Mouse (Mus musculus): Measurements from ENCODE around the gene Slc23a2. TPM values are rescaled to one million over a fixed set of nuclear protein-coding genes. Genes with fewer than 3 reads are reported as not detected.

The Slc23a2 gene
- polyA plus RNA-seq, 1 experiment from 2014 or later, result 30.2 TPM

- Histone ChIP-seq H3K27me3 (no peaks in the 10 kb centered on the region), H3K9me3 (no peaks in the 10 kb centered on the region), H3K4me1 (no peaks in the 10 kb centered on the region), H3K36me3 (no peaks in the 10 kb centered on the region), H3K4me2 (replicated peaks) (no peak overlapping the region), H3K4me3 (no peak overlapping the region), H3K9ac (replicated peaks) (no peak overlapping the region), H3K27ac (replicated peaks) (no peak overlapping the region)
- WGBS, result 83% methylated on average over 4 of the region's 4 CpGs
- ATAC-seq (replicated peaks), result no peak
Measured at GRCm38 (mm10) chr2:132021616-132022015, 123.3 kb downstream of the Slc23a2 start.

- no peak overlapping the region for H3K4me2 ChIP-seq (replicated peaks)
- H3K4me1 ChIP-seq, result no peaks in the 10 kb centered on the region
- no peak overlapping the region for H3K9ac ChIP-seq (replicated peaks)
- WGBS, result 79% methylated on average over 5 of the region's 5 CpGs
- H3K36me3 ChIP-seq, result no peaks in the 10 kb centered on the region
- H3K27me3 ChIP-seq, result no peaks in the 10 kb centered on the region
- H3K4me3 ChIP-seq, result no peak overlapping the region
- H3K9me3 ChIP-seq, result no peaks in the 10 kb centered on the region
- H3K27ac ChIP-seq (replicated peaks), result no peak overlapping the region
- no peak for ATAC-seq (replicated peaks)
Measured at GRCm38 (mm10) chr2:132020991-132021541, 123.8 kb downstream of the Slc23a2 start.

GRCm38 (mm10) chr2:132020420-132020819, 124.5 kb downstream of the Slc23a2 start:
- Histone ChIP-seq H3K9ac (replicated peaks) (no peak overlapping the region), H3K27ac (replicated peaks) (no peak overlapping the region), H3K9me3 (no peaks in the 10 kb centered on the region), H3K4me1 (no peaks in the 10 kb centered on the region), H3K27me3 (no peaks in the 10 kb centered on the region), H3K36me3 (no peaks in the 10 kb centered on the region), H3K4me2 (replicated peaks) (no peak overlapping the region), H3K4me3 (no peak overlapping the region)
- ATAC-seq (replicated peaks), result no peak
- WGBS, result 87% methylated on average over 7 of the region's 7 CpGs

GRCm38 (mm10) chr2:132019372-132019811, 125.5 kb downstream of the Slc23a2 start:
- H3K4me3 ChIP-seq, result no peak overlapping the region
- no peak overlapping the region for H3K4me2 ChIP-seq (replicated peaks)
- no peaks in the 10 kb centered on the region for H3K4me1 ChIP-seq
- H3K9ac ChIP-seq (replicated peaks), result no peak overlapping the region
- no peaks in the 10 kb centered on the region for H3K9me3 ChIP-seq
- H3K27me3 ChIP-seq, result no peaks in the 10 kb centered on the region
- no peaks in the 10 kb centered on the region for H3K36me3 ChIP-seq
- no peak overlapping the region for H3K27ac ChIP-seq (replicated peaks)
- no peak for ATAC-seq (replicated peaks)
- WGBS, result 84% methylated on average over 3 of the region's 3 CpGs

GRCm38 (mm10) chr2:132018156-132018555, 126.8 kb downstream of the Slc23a2 start:
- WGBS, result 67% methylated on average over 4 of the region's 4 CpGs
- H3K36me3 ChIP-seq, result no peaks in the 10 kb centered on the region
- no peak overlapping the region for H3K27ac ChIP-seq (replicated peaks)
- H3K9me3 ChIP-seq, result no peaks in the 10 kb centered on the region
- no peaks in the 10 kb centered on the region for H3K4me1 ChIP-seq
- H3K27me3 ChIP-seq, result no peaks in the 10 kb centered on the region
- no peak for ATAC-seq (replicated peaks)
- H3K4me3 ChIP-seq, result no peak overlapping the region
- no peak overlapping the region for H3K4me2 ChIP-seq (replicated peaks)
- H3K9ac ChIP-seq (replicated peaks), result no peak overlapping the region

GRCm38 (mm10) chr2:132017611-132018010, 127.3 kb downstream of the Slc23a2 start:
- H3K36me3 ChIP-seq, result no peaks in the 10 kb centered on the region
- no peaks in the 10 kb centered on the region for H3K9me3 ChIP-seq
- WGBS, result 71% methylated on average over 7 of the region's 7 CpGs
- no peak overlapping the region for H3K4me3 ChIP-seq
- no peaks in the 10 kb centered on the region for H3K27me3 ChIP-seq
- H3K27ac ChIP-seq (replicated peaks), result no peak overlapping the region
- no peak for ATAC-seq (replicated peaks)
- no peak overlapping the region for H3K9ac ChIP-seq (replicated peaks)
- no peaks in the 10 kb centered on the region for H3K4me1 ChIP-seq
- H3K4me2 ChIP-seq (replicated peaks), result no peak overlapping the region

GRCm38 (mm10) chr2:132016034-132016433, 128.9 kb downstream of the Slc23a2 start:
- no peak overlapping the region for H3K4me2 ChIP-seq (replicated peaks)
- WGBS, result 50% methylated on average over 1 of the region's 1 CpGs
- no peak overlapping the region for H3K4me3 ChIP-seq
- H3K4me1 ChIP-seq, result no peaks in the 10 kb centered on the region
- H3K27me3 ChIP-seq, result no peaks in the 10 kb centered on the region
- no peaks in the 10 kb centered on the region for H3K9me3 ChIP-seq
- 0 out of 2 replicates have a peak, but pooled peaks have one; percentile 43 for ATAC-seq (replicated peaks)
- no peak overlapping the region for H3K9ac ChIP-seq (replicated peaks)
- no peak overlapping the region for H3K27ac ChIP-seq (replicated peaks)
- peaks cover 8% of the 10 kb centered on the region; the same call in 1 of the 2 replicates for H3K36me3 ChIP-seq

- Histone ChIP-seq H3K4me2 (replicated peaks) (no peak overlapping the region), H3K9me3 (no peaks in the 10 kb centered on the region), H3K4me3 (no peak overlapping the region), H3K27ac (replicated peaks) (no peak overlapping the region), H3K27me3 (no peaks in the 10 kb centered on the region), H3K9ac (replicated peaks) (no peak overlapping the region), H3K36me3 (peaks cover 34% of the 10 kb centered on the region), H3K4me1 (no peaks in the 10 kb centered on the region)
- ATAC-seq (replicated peaks), result no peak
- WGBS, result 94% methylated on average over 4 of the region's 4 CpGs
Measured at GRCm38 (mm10) chr2:132013152-132013551, 131.8 kb downstream of the Slc23a2 start.

- no peak for ATAC-seq (replicated peaks)
- WGBS, result 85% methylated on average over 2 of the region's 2 CpGs
- peaks cover 37% of the 10 kb centered on the region for H3K36me3 ChIP-seq
Measured at GRCm38 (mm10) chr2:132010781-132011180, 134.1 kb downstream of the Slc23a2 start.

GRCm38 (mm10) chr2:132008186-132008585, 136.7 kb downstream of the Slc23a2 start:
- Histone ChIP-seq H3K4me1 (no peaks in the 10 kb centered on the region), H3K36me3 (peaks cover 51% of the 10 kb centered on the region), H3K9ac (replicated peaks) (no peak overlapping the region), H3K9me3 (no peaks in the 10 kb centered on the region), H3K27me3 (no peaks in the 10 kb centered on the region), H3K4me2 (replicated peaks) (no peak overlapping the region), H3K4me3 (no peak overlapping the region), H3K27ac (replicated peaks) (no peak overlapping the region)
- ATAC-seq (replicated peaks), result no peak
- 70% methylated on average over 4 of the region's 4 CpGs for WGBS

More at GRCm38 (mm10) chr2:132010781-132011180, 134.1 kb downstream of the Slc23a2 start:
- no peaks in the 10 kb centered on the region for H3K27me3 ChIP-seq
- H3K4me1 ChIP-seq, result no peaks in the 10 kb centered on the region
- no peak overlapping the region for H3K4me2 ChIP-seq (replicated peaks)
- H3K27ac ChIP-seq (replicated peaks), result no peak overlapping the region
- no peaks in the 10 kb centered on the region for H3K9me3 ChIP-seq
- no peak overlapping the region for H3K4me3 ChIP-seq
- no peak overlapping the region for H3K9ac ChIP-seq (replicated peaks)

- Histone ChIP-seq H3K9me3 (no peaks in the 10 kb centered on the region), H3K4me3 (no peak overlapping the region), H3K4me1 (no peaks in the 10 kb centered on the region), H3K9ac (replicated peaks) (no peak overlapping the region), H3K36me3 (peaks cover 56% of the 10 kb centered on the region), H3K4me2 (replicated peaks) (no peak overlapping the region), H3K27ac (replicated peaks) (no peak overlapping the region), H3K27me3 (no peaks in the 10 kb centered on the region)
- WGBS, result 65% methylated on average over 6 of the region's 6 CpGs
- ATAC-seq (replicated peaks), result no peak
Measured at GRCm38 (mm10) chr2:132007475-132007819, 137.5 kb downstream of the Slc23a2 start.

- Histone ChIP-seq H3K27me3 (no peaks in the 10 kb centered on the region), H3K4me3 (no peak overlapping the region), H3K4me1 (no peaks in the 10 kb centered on the region), H3K36me3 (peaks cover 60% of the 10 kb centered on the region), H3K9ac (replicated peaks) (no peak overlapping the region), H3K27ac (replicated peaks) (no peak overlapping the region), H3K9me3 (no peaks in the 10 kb centered on the region), H3K4me2 (replicated peaks) (no peak overlapping the region)
- WGBS, result 88% methylated on average over 18 of the region's 18 CpGs
- ATAC-seq (replicated peaks), result no peak
Measured at GRCm38 (mm10) chr2:132006561-132007474, 138.1 kb downstream of the Slc23a2 start.

All from forebrain, embryonic 15.5 days (tissue).